Mouse (Mus musculus) limb, embryonic 14.5 days (tissue): ENCODE measurements at regions not wholly inside any gene's neighbourhood (a gene's known extent, or its start where the extent isn't known, plus 50 kb on each side); places are given as distances from the start of the nearest gene placed in this dataset.
A peak's percentile ranks its signal among the peaks of the same experiment; 100 is the strongest.

ENCODE experiments used
- ATAC-seq: fragments of 200-750 bp; cut with Nextera tagmentation; 2 replicates; pipeline ENCODE4 v1.8.0; 2017; ENCODE audit warnings: low read depth, moderate number of reproducible peaks, moderate TSS enrichment; ENCODE audit not compliant: low FRiP score
- DNase-seq: peaks from one replicate; pipeline ENCODE4 v3.0.0-alpha.2; 2015; ENCODE audit warnings: low spot score
- H3K27ac ChIP-seq: fragments of 300-500 bp; sonication (generic); replicated peaks from 2 replicates; pipeline ENCODE4 v1.5.1; 2014; ENCODE audit warnings: low read depth, mild to moderate bottlenecking, low read length, moderate library complexity, mixed read lengths
- H3K27me3 ChIP-seq: fragments of 300-500 bp; sonication (generic); 2 replicates; pipeline ENCODE4 v1.6.1; 2014; ENCODE audit warnings: low read length, mixed read lengths; ENCODE audit not compliant: control insufficient read depth, insufficient read depth
- H3K36me3 ChIP-seq: fragments of 300-500 bp; sonication (generic); 2 replicates; pipeline ENCODE4 v1.6.1; 2014; ENCODE audit warnings: mild to moderate bottlenecking, low read length, moderate library complexity, mixed read lengths; ENCODE audit not compliant: control insufficient read depth, insufficient read depth
- H3K4me1 ChIP-seq: fragments of 300-500 bp; sonication (generic); 2 replicates; pipeline ENCODE4 v1.6.1; 2014; ENCODE audit warnings: antibody characterized with exemption, low read length, mixed read lengths; ENCODE audit not compliant: control insufficient read depth, insufficient read depth
- H3K4me2 ChIP-seq: fragments of 300-500 bp; sonication (generic); replicated peaks from 2 replicates; pipeline ENCODE4 v1.6.1; 2014; ENCODE audit warnings: low read depth, mild to moderate bottlenecking, low read length, moderate library complexity; ENCODE audit not compliant: severe bottlenecking
- H3K4me3 ChIP-seq: fragments of 300-500 bp; sonication (generic); replicated peaks from 2 replicates; pipeline ENCODE4 v1.5.1; 2014; ENCODE audit warnings: low read length
- H3K9ac ChIP-seq: fragments of 300-500 bp; sonication (generic); 2 replicates; pipeline ENCODE4 v1.6.1; 2014; ENCODE audit warnings: mild to moderate bottlenecking, low read depth, low read length, moderate library complexity; ENCODE audit not compliant: severe bottlenecking
- H3K9me3 ChIP-seq: fragments of 300-500 bp; sonication (generic); 2 replicates; pipeline ENCODE4 v1.6.1; 2016; ENCODE audit warnings: low read length; ENCODE audit not compliant: control insufficient read depth
- POLR2A ChIP-seq: fragments of 200-500 bp; IDR thresholded peaks from 2 replicates; pipeline ENCODE4 v1.8.0; 2012; ENCODE audit warnings: inconsistent platforms, mild to moderate bottlenecking, moderate library complexity, borderline replicate concordance; ENCODE audit not compliant: insufficient read depth, insufficient read length; ENCODE audit errors: extremely low read depth
- WGBS: fragments of 180-500 bp; shearing (Covaris S2); extraction: QIAGEN DNeasy Blood & Tissue Kit; methylation state at CpG from one replicate; pipeline ENCODE4 v1.1.7; 2014; 5-methylcytosine and 5-hydroxymethylcytosine counted together

DNA sequence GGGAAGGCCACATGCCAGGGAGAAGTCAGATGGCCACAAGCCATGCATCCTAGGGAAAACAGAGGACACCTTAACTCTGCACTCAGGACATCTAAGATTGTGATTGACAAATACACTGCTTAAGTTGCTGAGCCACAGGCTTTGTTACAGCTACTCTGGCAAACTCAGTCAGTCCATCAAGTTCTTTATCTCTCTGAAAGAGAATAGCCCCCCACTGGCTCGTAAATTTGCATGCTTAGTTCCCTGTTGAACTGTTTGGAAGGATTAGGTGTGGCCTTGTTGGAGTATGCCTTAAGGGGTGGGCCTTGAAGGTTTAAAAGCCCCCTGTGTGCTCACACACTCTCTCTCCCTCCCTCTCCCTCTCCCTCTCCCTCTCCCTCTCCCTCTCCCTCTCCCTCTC lies 235.4 kb downstream of the Hlx start:
- no peak overlapping the region for H3K4me2 ChIP-seq
- H3K36me3 ChIP-seq: no peaks in the 10 kb centered on the region
- H3K4me1 ChIP-seq: no peaks in the 10 kb centered on the region
- ATAC-seq (no peak), DNase-seq (peak; percentile 37)
- WGBS: 47% methylated on average over 1 of the region's 1 CpGs
- no peak overlapping the region for H3K9ac ChIP-seq
- H3K27ac ChIP-seq: no peak overlapping the region
- TF ChIP-seq POLR2A: no peak
- peaks cover 6% of the 10 kb centered on the region; the same call in 1 of the 2 replicates for H3K9me3 ChIP-seq
- H3K4me3 ChIP-seq: no peak overlapping the region
- no peaks in the 10 kb centered on the region for H3K27me3 ChIP-seq

DNA sequence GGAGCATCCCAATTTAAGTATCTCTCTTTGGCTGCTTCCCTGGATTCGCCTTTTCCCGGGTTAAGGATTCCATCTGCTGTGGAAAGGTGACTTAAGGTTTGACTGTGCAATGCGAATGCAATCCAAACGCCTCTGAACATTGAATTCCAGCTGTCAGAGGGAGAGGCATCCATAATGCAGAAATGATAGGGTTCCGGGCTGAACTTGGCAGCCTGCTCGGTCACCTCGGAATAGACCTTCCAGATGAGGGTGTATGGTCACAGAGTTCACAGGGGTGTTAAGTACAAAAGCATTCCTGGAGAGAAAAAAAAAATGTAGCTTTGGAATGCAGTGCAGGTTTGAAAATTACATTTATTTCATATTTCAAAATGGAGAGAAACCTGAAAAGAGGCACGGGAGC lies 238.6 kb downstream of the Hlx start:
- Histone ChIP-seq H3K4me1 (0 out of 2 replicates have a peak, but pooled peaks cover 3% of the 10 kb centered on the region), H3K9me3 (peaks cover 6% of the 10 kb centered on the region; the same call in 1 of the 2 replicates), H3K4me2 (no peak overlapping the region), H3K4me3 (no peak overlapping the region), H3K27me3 (no peaks in the 10 kb centered on the region), H3K27ac (no peak overlapping the region), H3K9ac (no peak overlapping the region), H3K36me3 (no peaks in the 10 kb centered on the region)
- no peak for TF ChIP-seq POLR2A
- DNase-seq (no peak), ATAC-seq (no peak)
- WGBS: 63% methylated on average over 8 of the region's 8 CpGs

DNA sequence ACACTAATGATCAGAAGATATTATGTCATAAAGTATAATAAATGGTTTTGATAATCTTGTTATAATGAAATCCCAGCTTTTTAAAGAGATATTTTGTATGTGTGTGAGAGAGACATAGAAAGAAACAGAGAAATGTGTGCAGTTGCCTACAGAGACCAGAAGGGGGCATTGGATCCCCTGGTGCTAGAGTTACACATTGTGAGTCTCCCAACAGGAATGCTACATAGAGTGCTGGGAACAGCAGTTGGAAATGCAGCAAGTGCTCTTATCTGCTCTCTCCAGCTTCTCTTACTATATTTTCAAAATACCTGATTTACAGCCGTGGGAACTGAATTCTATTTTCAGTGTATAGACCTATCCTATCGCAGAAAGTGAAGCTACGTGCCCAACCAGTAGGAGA lies 240.3 kb downstream of the Hlx start:
- Histone ChIP-seq H3K9me3 (no peaks in the 10 kb centered on the region), H3K36me3 (no peaks in the 10 kb centered on the region), H3K27me3 (no peaks in the 10 kb centered on the region), H3K4me3 (no peak overlapping the region), H3K27ac (no peak overlapping the region), H3K4me1 (0 out of 2 replicates have a peak, but pooled peaks cover 3% of the 10 kb centered on the region), H3K9ac (no peak overlapping the region), H3K4me2 (no peak overlapping the region)
- ATAC-seq (no peak), DNase-seq (no peak)
- 91% methylated on average over 3 of the region's 3 CpGs for WGBS
- TF ChIP-seq POLR2A: no peak

DNA sequence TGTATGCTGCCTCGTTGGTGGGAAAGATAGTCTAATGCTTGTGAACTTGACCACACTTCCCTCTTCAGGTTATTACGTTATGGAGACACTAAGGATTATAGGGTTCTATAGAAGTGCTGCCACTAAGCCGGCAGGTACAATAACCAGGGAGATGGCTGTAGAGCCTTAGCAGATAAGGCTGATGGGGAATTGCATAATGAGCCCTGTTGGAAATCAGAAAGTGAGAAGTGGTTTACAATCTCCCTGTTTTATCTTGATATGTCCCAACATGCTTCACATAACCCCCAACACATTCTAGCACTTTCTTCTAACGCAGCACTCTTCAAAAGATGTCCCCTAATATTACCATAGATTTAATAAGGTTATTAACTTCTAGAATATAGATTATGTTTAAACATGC lies 241.2 kb downstream of the Hlx start:
- Histone ChIP-seq H3K36me3 (no peaks in the 10 kb centered on the region), H3K4me3 (no peak overlapping the region), H3K9me3 (no peaks in the 10 kb centered on the region), H3K9ac (no peak overlapping the region), H3K4me2 (no peak overlapping the region), H3K27ac (no peak overlapping the region), H3K27me3 (no peaks in the 10 kb centered on the region), H3K4me1 (0 out of 2 replicates have a peak, but pooled peaks cover 3% of the 10 kb centered on the region)
- DNase-seq (no peak), ATAC-seq (no peak)
- whole genome bisulfite sequencing: 75% methylated on average over 4 of the region's 4 CpGs
- no peak for TF ChIP-seq POLR2A

DNA sequence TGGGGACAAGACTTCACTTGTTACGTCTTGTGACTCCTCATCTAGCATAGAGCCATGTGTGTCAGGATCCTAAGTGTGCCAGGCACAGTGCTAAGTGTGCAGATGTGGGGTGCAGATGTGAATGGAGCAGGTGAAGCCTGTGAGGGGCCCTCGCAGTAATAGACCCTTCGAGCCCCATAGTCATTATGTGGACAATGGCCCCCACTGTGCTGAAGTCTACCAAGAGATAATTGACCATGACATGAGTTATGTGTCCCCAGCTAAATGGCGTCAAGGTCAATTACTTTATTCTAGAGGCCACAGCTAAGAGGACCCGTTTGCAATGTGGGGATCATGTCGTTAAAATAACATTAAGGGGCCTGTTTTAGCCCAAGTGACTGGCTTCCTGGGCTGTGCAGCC lies 245.0 kb downstream of the Hlx start:
- no peaks in the 10 kb centered on the region for H3K27me3 ChIP-seq
- H3K36me3 ChIP-seq: no peaks in the 10 kb centered on the region
- 27% methylated on average over 6 of the region's 6 CpGs for WGBS
- H3K4me1 ChIP-seq: 0 out of 2 replicates have a peak, but pooled peaks cover 3% of the 10 kb centered on the region
- DNase-seq: no peak
- H3K4me3 ChIP-seq: no peak overlapping the region
- ATAC-seq: no peak
- H3K4me2 ChIP-seq: no peak overlapping the region
- H3K9me3 ChIP-seq: no peaks in the 10 kb centered on the region
- no peak overlapping the region for H3K9ac ChIP-seq
- H3K27ac ChIP-seq: no peak overlapping the region
- no peak for TF ChIP-seq POLR2A

DNA sequence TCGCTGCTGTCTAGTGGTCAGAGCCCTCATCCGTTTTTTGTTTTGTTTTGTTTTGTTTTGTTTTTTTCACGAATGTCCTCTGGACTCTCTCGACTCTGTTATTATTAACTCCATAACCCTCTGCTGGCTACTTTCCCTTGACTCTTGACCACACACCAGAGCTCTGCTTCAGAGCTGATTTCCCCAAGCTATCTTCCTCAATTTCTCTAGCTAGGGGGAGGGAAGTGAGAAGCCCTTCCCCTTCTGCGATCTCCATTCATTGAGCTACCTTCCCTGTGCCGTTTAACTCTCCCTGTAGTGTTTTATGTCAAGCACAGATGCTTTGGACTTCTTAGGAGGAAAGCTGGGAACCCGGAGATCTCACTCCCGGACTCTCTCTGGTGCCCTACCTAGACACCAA lies 247.6 kb downstream of the Hlx start:
- no peaks in the 10 kb centered on the region for H3K9me3 ChIP-seq
- H3K9ac ChIP-seq: no peak overlapping the region
- no peak for TF ChIP-seq POLR2A
- 73% methylated on average over 8 of the region's 8 CpGs for WGBS
- H3K4me2 ChIP-seq: no peak overlapping the region
- no peak for ATAC-seq
- H3K27me3 ChIP-seq: no peaks in the 10 kb centered on the region
- no peak for DNase-seq
- no peaks in the 10 kb centered on the region for H3K36me3 ChIP-seq
- no peak overlapping the region for H3K4me3 ChIP-seq
- H3K27ac ChIP-seq: no peak overlapping the region
- 0 out of 2 replicates have a peak, but pooled peaks cover 3% of the 10 kb centered on the region for H3K4me1 ChIP-seq
